Mouse (Mus musculus): ENCODE results near the gene Iqcf6.
"Not testable (repeated sequence)": the region's sequence is repeated elsewhere in the genome, so short reads cannot be mapped to it uniquely, and the experiment has no call there.

Iqcf6 gene

GRCm38 (mm10) chr9:106626282-106626681, at the start of gene Iqcf6:
Iqcf6 (plus strand) TSS chr9:106626582.
- no peak for DNase-seq (ENCODE audit: low spot score in 2 of 2)

GRCm38 (mm10) chr9:106580016-106580415, 46.4 kb upstream of the Iqcf6 start:
- DNase-seq (ENCODE audit: low spot score in 2 of 2), result peak in 1 of 2 experiments; percentile 33

DNA sequence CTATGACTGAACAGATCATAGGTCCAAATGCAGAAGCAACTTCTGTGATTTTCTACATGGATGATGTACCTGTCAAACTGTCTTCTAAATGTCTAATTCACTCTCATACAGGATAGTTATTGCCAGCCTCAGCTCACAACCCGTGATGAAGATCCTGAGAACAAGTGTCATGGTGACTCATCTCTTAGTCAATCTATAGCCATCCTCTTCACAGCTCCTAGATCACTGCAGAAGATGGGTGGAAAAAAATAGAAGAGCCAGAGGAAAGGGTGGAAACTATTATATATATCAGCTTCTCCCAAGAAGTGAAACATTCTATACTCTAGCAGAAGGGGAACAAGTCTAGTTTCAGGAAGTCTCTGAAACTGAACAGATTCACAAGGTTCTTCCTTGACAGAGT, 43.8 kb upstream of the Iqcf6 start:
- no peak for DNase-seq (ENCODE audit: low spot score in 2 of 2)

DNA sequence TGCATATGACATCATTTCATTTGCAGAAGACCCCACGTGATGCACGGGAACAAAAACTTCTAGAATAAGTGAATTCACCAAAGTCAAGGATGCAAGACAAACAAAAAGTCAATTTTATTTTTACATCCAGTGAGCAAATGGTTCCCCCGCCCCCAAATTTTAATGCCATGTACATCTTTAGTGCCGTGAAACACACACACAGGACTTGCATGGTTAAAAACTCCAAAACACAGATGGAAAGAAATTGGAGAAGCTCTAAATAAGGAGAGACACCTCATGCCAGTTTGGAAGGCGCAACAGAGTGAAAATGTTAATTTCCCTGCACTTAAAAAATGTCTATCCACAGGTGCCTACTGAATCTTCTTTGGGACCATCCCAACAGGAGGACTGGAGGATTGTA, 34.2 kb upstream of the Iqcf6 start:
- DNase-seq (ENCODE audit: low spot score in 2 of 2), result no peak

DNA sequence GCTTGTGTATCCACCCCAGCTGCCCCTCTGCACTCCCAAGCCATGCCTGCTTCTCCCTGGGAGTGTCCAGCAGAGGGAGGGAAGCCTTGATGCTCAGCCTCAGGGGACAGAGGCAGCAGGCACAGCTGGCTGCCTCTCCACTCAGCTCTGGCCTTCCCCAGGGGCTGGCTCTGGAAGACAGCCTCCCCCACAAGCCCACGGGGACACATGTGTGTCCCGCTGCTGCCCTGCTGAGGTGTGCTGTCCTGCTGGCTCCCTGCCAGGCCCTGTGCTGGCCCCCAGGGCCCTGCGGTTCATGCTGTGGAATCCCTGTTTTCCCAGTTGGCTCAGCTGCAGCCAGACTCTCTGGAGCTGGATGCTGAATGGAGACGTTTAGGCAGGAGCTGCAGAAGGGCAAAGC, 31.0 kb upstream of the Iqcf6 start:
- not testable (repeated sequence) for DNase-seq (ENCODE audit: low spot score in 2 of 2)

- peak in 1 of 2 experiments; percentile 52 for DNase-seq (ENCODE audit: low spot score in 2 of 2)
Observed at GRCm38 (mm10) chr9:106595836-106596235, 30.5 kb upstream of the Iqcf6 start.

GRCm38 (mm10) chr9:106598466-106598865, 27.9 kb upstream of the Iqcf6 start:
- DNase-seq (ENCODE audit: low spot score in 2 of 2), result no peak

DNA sequence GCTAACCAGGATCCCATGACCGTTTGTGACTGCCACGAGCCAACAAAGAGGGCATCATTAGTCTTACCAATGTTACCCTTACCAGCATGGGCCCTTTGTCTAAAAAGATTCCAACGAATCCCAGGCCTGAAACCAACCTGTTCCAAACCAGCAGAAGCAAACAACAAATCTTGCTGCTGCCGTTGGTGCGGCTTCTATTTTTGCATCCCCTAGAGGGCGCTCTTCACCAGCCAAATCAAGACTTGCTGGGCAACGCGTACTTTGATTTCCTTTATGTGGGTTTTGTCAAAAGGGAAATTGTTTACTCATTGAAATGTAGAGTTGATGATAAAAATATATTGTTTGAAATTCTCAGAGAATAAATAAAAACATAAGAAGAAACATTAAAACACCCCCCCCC, 25.8 kb upstream of the Iqcf6 start:
- peak in 1 of 2 experiments; percentile 58 for DNase-seq (ENCODE audit: low spot score in 2 of 2)

GRCm38 (mm10) chr9:106610727-106611126, 15.7 kb upstream of the Iqcf6 start:
- DNase-seq (ENCODE audit: low spot score in 2 of 2), result no peak

DNA sequence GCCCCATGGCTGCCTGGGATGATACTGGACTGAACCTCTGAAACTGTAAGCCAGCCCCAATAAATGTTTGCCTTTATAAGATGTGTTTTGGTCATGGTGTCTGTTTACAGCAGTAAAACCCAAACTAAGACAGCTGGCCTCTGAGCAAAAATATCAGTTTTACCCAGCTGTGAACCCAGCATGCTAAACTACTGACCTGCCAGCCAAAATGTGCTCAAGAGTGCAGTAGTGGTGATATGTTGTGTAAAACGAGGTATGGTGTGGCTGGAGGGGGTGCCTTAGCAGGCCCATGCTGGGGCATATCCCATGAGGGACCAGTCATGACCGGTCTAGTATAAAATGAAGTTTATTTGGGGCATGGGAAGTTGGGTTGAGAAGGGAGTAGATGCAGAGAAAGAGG, 12.4 kb upstream of the Iqcf6 start:
- no peak for DNase-seq (ENCODE audit: low spot score in 2 of 2)

- DNase-seq (ENCODE audit: low spot score in 2 of 2), result no peak
Observed at GRCm38 (mm10) chr9:106614616-106615015, 11.8 kb upstream of the Iqcf6 start.

DNA sequence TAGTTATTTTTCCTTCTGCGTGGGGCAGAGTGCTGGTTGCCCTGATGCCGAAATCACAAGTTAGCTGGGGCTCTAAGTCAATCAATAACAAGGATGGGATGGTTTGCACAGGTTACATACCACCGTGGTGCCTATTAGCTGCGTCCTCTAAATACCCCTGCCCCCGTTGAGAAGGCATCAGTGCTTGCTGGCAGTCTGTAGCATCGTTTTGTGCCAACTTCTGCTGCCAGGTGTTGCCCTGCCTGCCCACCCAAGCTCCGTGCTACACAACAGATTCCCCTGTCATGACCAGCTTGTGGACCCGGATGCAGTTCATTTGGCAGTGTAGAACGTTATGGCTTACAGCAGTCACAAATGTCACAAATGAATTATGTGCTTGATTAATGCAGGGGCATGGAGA, 10.1 kb upstream of the Iqcf6 start:
- no peak for DNase-seq (ENCODE audit: low spot score in 2 of 2)

DNA sequence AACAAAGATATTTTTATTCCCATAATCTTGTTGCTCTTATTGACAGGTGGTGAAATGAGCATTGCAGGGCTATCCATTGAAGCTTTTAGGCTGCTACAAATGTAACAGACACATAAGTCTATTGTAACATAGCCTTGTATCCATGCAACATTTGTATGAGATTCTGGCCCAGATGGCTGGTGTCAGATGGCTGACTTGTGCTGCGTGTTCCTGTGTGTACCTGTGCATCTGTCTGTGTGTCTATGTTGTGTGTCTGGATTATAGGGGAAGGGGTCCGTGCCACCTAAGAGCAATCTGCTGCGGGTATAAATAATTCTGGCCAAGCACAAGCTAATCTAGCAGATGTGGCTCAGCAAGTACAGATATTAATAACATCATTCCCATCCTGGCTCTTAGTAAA, 8.9 kb upstream of the Iqcf6 start:
- no peak for DNase-seq (ENCODE audit: low spot score in 2 of 2)

DNA sequence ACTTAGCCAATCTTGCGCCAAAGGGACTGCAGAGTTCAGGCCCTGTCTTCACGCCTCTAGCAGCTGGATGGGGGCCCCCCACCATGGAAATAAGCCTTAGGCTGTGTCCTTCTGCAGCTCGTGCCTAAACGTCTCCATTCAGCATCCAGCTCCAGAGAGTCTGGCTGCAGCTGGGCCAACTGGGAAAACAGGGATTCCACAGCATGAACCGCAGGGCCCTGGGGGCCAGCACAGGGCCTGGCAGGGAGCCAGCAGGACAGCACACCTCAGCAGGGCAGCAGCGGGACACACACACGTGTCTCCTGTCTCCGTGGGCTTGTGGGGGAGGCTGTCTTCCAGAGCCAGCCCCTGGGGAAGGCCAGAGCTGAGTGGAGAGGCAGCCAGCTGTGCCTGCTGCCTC, 1.4 kb downstream of the Iqcf6 start:
- DNase-seq (ENCODE audit: low spot score in 2 of 2), result not testable (repeated sequence)

GRCm38 (mm10) chr9:106632185-106632584, 5.8 kb downstream of the Iqcf6 start:
- no peak for DNase-seq (ENCODE audit: low spot score in 2 of 2)

GRCm38 (mm10) chr9:106638154-106638553, 11.8 kb downstream of the Iqcf6 start:
- no peak for DNase-seq (ENCODE audit: low spot score in 2 of 2)

DNA sequence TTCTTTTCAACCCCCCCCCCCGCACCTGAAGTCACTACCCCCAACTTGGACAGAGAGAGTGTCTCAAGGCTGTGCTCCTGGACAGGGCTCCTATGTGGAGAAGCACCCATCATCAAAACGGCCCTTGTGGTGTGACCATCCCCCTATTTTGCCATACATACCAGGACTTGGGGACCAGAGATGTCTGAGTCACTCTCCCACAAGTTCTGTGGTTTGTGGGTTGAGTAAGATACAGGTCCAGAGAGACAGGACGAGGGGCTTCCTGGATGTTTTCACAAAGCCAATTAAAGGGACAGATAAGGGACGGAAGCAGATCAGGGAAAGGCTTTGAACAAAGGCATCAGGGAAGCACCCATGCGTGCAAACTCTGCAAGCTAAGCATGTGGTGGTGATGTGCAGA, 15.0 kb downstream of the Iqcf6 start:
- DNase-seq (ENCODE audit: low spot score in 2 of 2), result no peak

GRCm38 (mm10) chr9:106643128-106643527, 16.7 kb downstream of the Iqcf6 start:
- DNase-seq (ENCODE audit: low spot score in 2 of 2), result peak in 1 of 2 experiments; percentile 84

- no peak for DNase-seq (ENCODE audit: low spot score in 2 of 2)
Observed at GRCm38 (mm10) chr9:106643787-106644186, 17.4 kb downstream of the Iqcf6 start.

DNA sequence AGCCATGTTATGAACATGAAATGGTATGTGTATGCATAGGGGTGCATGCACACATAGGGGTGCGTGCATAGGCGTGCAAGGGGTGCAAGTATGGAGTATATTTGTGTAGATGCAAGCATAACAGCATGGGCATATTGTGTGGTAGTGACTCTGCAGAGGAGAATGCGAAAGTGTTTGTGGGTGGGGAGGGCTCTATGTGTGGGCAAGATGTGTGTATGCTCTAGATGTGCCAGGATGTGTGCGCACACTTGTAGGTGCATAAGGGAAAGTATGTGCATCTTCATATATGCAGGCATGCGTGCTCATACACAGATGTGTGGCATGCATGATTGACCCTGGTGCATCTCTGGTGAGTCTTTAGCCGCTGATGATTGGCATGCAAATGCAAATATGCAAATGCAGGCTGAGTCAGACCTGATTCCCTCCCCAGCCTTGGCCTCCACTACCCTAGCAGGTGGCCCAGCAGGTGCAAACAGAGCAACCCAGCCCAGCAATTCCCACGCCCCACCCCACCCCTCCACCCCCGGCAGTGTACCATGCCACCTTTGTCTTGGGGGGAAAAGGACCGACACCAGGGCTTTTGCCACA, 19.4 kb downstream of the Iqcf6 start:
- DNase-seq (ENCODE audit: low spot score in 2 of 2), result no peak

DNA sequence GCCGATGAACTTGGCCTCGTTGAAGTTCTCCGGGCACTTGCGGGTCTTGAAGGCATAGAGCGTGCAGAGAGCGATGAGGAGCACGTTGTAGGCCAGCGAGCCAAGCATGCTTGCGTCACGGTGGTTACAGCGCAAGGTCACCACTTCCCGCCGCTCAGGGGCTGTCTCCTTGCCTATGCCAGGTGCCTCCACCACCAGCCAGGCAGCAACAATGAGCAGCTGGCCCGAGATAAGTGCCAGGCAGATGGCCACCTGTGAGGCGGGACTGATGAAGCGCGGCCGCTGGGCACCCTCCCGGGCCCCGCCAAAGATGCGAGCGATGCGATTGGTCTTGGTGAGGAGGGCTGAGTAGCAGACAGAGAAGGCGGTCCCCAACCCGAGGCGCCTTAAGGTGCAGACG, 20.8 kb downstream of the Iqcf6 start:
- no peak for DNase-seq (ENCODE audit: low spot score in 2 of 2)

DNA sequence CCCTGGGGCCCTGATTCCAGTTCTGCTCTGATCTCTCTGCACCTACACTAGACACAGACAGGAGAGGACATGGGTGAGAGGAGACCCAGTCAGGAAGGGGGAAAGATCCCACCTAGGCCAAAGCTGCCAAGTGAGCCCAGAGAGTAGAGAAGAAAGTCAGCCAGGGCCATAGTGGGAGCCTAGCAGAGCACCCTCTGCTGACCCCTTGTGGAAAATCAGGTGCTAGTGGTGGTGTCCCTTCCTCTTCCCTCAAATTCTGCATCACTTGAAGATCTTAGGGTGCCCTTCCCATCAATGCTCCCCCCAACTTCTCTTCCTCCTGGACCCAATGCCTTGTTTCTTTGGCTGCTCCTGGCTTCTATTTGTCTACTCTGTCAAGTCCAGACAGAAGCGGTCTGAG, 26.3 kb downstream of the Iqcf6 start:
- no peak for DNase-seq (ENCODE audit: low spot score in 2 of 2)

DNA sequence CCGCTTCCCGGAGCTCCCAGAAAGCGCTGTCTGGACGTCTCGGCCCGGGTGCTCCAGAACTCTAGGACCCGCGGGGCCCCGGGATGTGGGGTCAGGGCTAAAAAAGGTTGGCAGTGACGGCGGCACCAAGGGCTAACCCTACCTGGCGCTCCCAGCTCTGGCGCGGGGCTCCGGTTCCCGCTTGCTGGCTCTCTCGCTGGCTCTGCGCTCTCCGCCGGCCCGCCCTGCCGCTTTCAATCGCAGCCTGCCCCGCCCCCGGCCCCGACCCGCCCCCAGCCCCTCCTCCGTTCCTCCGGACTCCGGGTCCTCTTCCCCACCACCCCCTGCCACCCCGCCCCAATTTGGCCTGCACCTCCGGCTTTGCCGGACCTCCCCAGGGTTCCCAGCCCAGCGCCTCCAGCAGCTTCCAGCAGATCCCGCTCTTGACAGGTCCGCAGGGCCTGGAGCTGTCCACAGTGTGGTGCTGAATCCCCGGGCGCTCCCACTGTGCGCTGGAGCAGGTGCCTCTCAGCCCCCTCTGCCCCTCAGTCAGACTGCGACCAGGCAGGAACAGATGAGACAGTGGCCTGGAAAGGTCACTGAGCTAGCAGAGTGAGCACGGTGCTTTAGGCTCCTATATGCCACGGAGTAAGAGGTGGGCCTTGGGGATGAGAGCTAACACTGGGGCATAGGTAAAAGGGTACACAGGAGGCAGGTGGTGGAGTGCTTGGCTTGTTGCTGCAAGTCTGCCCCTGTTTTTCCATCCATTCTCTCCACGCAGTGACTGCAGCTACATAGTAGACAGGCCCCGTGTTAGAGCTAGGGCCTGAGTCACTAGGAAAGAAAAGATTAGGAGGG, 29.7 kb downstream of the Iqcf6 start, which contains the start of gene Grm2:
TSS of gene Grm2 (minus strand) at position 199 of the 837 bp plus-strand sequence.
- DNase-seq (ENCODE audit: low spot score in 2 of 2), result no peak
